Mouse (Mus musculus) lung, postnatal 36 days (tissue): ENCODE measurements at regions not wholly inside any gene's neighbourhood (a gene's known extent, or its start where the extent isn't known, plus 50 kb on each side); places are given as distances from the start of the nearest gene placed in this dataset.
"Not testable (repeated sequence)": the region's sequence is repeated elsewhere in the genome, so short reads cannot be mapped to it uniquely, and the experiment has no call there.

Source experiments
- DNase-seq: peaks from one replicate; pipeline ENCODE4 v3.0.0; 2022; ENCODE audit warnings: mixed read lengths

GRCm38 (mm10) chr6:100424181-100424580 lies 136.9 kb upstream of the Rybp start:
- no peak for DNase-seq

DNA sequence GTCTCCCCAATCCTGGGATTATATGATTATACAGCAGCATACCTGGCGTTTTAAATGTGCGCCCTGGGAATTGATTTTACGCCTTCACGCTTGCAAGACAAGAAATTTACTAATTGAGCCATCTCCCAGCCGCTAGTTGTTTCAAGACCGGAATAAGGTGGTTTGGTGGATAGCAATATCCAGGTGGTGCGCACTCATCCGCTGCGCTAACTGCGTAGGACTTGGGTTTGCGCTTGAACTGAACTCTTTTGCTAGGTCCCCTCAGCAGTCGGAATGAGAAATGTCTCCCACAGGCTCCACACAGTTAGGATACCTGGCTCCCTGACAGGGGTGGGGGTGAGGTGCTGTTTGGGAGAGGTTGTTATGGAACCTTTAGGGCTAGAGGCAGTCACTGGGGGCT lies 136.4 kb upstream of the Rybp start:
- DNase-seq, result no peak

- DNase-seq, result no peak
These were observed 135.3 kb upstream of the Rybp start for GRCm38 (mm10) chr6:100422603-100423002.

GRCm38 (mm10) chr6:100421706-100422578 lies 134.7 kb upstream of the Rybp start:
- DNase-seq, result no peak

- DNase-seq, result no peak
These were observed 133.3 kb upstream of the Rybp start for GRCm38 (mm10) chr6:100420602-100421001.

DNA sequence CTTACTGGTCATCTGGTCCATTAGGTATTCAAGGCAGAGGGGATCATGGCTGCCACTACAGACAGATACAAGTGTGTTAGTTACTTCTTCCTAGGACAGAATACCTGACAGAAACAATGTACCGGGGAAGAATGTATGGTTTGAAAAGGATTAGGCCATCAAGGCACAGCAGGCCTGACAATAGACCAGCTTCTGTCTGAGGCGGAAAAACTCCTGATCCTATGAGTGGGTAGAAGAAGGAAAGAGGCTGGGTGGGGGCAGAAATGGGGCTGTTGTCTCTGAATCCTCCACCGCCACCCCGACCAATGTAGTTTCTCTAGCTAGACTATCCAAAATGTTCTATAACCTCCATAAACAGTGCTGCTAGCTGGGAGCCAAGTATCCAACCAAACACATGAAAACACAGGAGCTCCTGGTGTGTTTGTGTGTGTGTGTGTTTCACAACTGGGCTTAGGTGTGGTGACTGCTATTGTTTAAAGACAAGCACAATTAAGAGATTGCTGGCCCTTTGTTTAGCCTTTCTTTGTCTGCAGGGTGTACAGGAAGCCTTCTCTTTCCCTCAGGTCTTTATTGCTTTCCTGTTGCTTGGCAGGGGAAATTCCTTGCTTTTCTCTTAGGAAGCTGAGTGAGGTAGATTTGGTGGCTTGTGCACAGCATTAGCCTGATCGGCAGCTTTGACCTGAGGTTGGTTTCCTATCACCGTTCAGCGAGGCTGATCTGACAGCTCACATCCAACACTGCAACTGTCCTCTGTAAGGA lies 132.7 kb upstream of the Rybp start:
- no peak for DNase-seq

DNA sequence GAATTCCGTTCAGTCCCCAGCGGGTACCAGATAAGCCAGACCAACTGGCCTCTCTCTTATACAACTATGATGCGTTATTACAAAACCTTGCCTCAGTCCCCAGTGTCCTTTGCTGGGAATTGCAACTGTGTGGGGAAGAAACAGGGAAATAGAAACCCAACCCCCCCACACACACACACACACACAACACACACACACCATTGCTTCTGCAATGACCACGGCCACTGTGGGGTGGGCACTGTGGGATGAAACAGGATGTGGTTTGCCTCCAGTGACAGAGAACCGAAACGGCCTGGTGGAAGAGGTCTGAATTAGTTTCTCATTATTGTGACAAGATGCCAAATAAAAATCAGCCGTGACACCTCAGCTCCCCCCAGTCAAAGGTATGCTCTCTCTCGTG lies 128.8 kb upstream of the Rybp start:
- DNase-seq, result peak; percentile 23

DNA sequence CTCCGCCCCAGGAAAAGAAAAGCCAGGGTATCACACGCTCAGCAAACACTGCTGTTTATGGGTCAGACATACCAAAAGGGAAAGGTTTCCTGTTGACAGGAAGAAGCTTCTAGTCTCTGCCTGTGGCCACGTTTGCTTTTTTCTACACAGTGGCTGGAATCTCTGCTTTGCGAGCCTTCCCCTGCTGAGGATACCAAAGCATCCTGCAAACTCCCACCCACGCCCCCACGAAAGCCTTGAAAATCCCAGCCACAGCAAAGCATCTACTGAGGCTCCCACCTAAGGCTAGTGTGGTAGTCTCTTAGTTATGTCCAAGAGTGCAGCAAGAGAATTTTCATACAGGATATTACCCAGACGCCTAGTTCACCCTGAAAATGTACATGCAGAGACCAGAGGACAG lies 128.2 kb upstream of the Rybp start:
- peak; percentile 6 for DNase-seq

DNA sequence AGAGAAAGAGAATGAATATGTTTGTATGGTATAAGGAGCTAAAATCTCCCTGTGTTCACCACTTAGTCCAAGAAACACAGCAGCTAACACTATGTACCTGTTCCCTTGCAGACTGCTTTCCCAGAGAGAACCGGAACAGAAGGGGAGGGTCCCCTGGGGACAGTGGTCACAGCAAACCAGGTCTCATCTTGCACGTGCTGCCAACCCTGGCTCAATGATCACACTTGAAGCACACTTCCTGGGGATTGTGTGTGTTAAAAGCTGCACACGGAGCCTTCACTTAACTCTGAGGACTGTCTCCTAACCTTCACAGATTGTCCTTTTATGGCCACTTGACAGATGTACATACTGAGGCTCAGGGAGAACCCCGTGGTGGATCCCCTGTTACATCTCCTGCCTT lies 127.6 kb upstream of the Rybp start:
- no peak for DNase-seq

GRCm38 (mm10) chr6:100412486-100412885 lies 125.2 kb upstream of the Rybp start:
- no peak for DNase-seq

DNA sequence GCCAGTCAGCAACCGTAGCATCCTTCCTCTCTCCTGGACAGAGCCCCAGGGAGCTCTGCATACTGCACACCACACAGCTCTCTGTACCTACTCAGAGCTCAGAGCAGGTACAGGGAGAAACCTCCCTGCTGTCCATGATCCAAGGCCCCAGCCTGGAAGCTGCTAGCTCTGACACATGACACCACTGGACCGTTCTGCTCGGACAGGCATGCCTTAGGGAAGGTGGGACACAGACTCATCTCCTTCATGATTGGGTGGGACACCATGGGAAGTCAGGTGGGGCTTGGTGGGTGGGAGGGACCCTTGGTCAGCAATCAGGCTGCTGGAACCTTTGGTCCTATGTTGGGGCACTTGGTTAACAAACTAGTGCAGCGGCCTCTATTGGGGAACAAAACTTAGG lies 124.7 kb upstream of the Rybp start:
- no peak for DNase-seq

- no peak for DNase-seq
These were observed 122.9 kb upstream of the Rybp start for GRCm38 (mm10) chr6:100410067-100410631.

DNA sequence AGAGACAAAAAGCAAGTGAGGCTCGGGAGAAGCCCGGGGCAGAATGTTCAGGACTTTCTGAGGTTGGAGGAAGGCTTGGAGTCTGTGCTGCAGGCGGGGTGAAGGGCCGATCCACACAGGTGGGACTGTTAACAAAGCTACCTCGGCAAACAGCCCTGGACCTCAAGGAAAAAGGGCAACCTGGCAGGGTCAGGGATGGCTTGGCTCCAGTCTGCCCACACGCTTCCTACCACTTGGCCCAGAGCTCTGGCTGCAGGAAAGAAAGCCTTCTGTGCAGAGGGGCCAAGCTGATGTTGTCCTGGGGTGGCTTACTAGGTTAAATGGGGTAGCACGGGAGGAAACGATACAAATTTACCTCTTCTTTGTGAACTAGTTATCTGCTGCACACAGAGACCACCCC lies 121.5 kb upstream of the Rybp start:
- DNase-seq, result no peak

- no peak for DNase-seq
These were observed 119.2 kb upstream of the Rybp start for GRCm38 (mm10) chr6:100406504-100406903.

- no peak for DNase-seq
These were observed 116.9 kb upstream of the Rybp start for GRCm38 (mm10) chr6:100404161-100404560.

DNA sequence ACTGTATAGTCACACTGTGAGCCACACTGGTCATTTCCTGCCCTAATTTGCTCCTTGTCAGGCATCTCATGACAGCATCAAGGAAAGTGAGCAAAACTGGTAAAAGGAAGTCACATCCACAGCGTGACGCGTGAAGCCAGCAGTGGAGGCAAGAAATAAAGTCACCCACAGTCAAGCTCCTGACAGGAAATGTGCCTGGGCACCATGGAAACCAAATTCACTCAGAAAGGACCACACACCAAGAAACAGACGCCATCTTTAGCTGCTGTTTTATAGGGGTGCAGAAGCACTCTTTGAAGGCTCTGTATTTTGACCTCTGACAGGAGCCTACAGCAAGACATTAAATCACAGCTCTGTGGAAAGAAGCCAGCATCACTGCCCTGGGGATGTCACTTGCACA lies 115.4 kb upstream of the Rybp start:
- DNase-seq, result no peak

- DNase-seq, result no peak
These were observed 114.4 kb upstream of the Rybp start for GRCm38 (mm10) chr6:100401728-100402127.

- DNase-seq, result not testable (repeated sequence)
These were observed 112.1 kb upstream of the Rybp start for GRCm38 (mm10) chr6:100399387-100399786.

DNA sequence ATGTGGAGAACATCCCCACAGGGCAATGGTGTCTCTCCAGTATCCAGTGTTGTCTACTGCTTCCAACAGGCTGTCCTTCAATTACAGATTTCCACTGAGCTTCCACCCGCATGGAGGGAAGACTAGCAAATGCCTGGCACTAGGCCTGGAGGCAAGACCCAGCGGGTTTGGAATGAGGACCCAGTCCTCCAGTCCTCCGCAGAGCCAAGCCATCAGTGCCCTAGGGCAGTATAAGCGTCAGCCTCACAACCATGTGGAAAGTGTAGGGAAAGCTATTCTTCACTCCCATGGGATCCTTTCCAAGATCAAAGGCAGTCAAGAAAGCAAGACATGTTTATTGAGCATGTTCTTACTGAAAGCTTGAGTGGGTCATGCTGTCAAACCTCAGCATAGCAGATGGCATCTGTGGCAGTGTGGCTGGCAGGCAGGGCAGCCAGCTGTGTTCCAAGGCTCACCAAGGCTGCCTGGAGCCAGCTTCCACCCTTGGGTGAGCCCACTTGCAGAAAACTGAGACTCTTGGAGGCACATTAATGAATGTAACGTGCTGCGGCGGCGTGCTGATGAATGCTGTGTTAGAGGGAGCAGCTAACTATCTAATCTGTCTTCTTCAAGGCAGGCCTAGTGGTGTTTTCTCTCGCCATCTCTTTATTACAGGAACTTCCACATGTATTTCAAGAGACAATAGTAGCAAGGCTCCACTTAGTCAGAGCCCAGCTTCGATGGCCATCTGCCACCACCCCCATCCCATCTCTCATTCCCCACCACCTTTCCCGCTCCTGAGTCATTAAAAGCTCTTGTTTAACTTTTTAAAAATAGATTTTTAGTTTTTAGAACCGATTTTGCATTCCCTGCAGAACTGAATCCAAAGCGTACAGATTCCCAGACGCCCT lies 109.3 kb upstream of the Rybp start:
- DNase-seq, result no peak

DNA sequence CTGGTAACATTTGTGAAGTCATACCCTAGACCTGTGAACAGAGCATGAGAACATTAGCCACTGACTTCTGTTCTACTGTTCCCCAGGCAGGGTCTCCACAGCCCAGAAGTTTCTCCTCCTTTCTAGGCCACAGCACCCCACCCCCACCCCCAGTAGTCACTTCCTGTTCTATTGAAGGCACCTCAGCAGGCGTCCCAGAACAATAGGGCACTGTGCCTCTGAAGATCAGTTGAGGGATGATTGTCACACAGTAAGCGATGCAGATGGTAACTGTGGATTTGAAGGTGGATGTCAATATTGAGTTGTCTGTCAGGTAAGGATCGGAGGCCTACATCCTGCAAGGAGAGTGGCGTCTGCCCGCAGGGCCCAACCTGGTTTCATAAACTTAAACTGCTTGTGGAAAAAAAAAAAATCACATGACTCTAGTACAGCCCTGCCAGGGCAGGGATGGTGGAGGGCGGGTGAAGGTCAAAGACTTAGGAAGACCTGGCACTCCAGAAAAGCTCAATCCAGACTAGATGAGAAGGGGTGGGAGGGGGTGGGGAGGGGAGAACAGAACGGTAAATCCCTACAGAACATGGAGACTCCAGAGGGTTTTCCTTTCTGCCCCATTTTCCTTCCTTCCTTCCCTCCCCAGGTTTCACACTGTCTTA lies 103.1 kb upstream of the Rybp start:
- DNase-seq, result no peak

DNA sequence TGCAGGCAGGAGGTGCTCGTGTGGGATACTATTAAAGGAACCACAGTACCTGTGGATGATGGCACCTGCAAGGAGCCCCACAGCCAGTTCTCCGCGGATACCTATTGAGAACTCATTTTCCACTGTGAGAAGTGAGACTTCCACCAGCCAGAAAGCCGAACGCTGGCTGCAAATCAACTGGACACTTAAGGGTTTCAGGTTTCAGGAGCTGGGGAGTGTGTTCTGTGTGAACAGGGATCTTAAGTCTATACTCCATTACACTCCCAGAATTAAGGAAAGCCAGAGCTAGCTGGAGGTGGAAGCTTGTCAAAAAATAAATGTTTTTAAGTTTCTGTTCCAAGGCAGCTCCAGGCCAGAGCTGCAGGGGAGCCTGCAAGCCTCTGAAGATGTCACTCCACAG lies 99.8 kb upstream of the Rybp start:
- DNase-seq, result peak; percentile 21

GRCm38 (mm10) chr6:100385640-100386039 lies 98.4 kb upstream of the Rybp start:
- no peak for DNase-seq
